15 mouse cellular contexts compared by ENCODE assay signal in genomic region chr10:68673102-68673872, GRCm38 (mm10). TPM values are rescaled to one million over a fixed set of nuclear protein-coding genes. Genes with fewer than 3 reads are reported as not detected.
DNase-seq lines count a peak whose midpoint lies in the region; ATAC-seq and TF ChIP-seq lines count a peak whose summit lies in the region.
"Had no signal": no experiment of that assay in that cellular context is flagged by ENCODE, and none has a peak within 500 bp of the region (broad histone marks: within the 10 kb centered on the region; RNA-seq: fewer than 3 reads in every experiment).

No protein-coding gene starts in this region.

- no peaks in the 10 kb centered on the region for H3K36me3 ChIP-seq in heart, embryonic 12.5 days
- H3K36me3 ChIP-seq in heart, adult 2 months (ENCODE audit: control insufficient read depth, insufficient read depth, low read length): no peaks in the 10 kb centered on the region
- H3K36me3 ChIP-seq in embryonic facial prominence, embryonic 11.5 days (replicated peaks; ENCODE audit: control insufficient read depth, insufficient read depth, low read depth, low read length): no peaks in the 10 kb centered on the region
- H3K36me3 ChIP-seq: kidney, embryonic 15.5 days; limb, embryonic 15.5 days had no signal

- peak overlapping the region; percentile 6; the same call in 1 of the 2 replicates for H3K27ac ChIP-seq in heart, embryonic 12.5 days (ENCODE audit: poor library complexity, severe bottlenecking)
- no peak overlapping the region for H3K27ac ChIP-seq in heart, adult 2 months
- H3K27ac ChIP-seq in embryonic facial prominence, embryonic 11.5 days (replicated peaks; ENCODE audit: low read depth, low read length): no peak overlapping the region
- no peak overlapping the region for H3K27ac ChIP-seq in left cerebral cortex, adult 2 months
- H3K27ac ChIP-seq: kidney, embryonic 15.5 days; limb, embryonic 15.5 days had no signal

- 59% methylated on average over 9 of the region's 9 CpGs for WGBS in heart, embryonic 12.5 days
- 52% methylated on average over 9 of the region's 9 CpGs for WGBS in heart, adult 2 months
- WGBS in embryonic facial prominence, embryonic 11.5 days: 60% methylated on average over 9 of the region's 9 CpGs

- H3K79me2 ChIP-seq in heart, adult 2 months (replicated peaks; ENCODE audit: control insufficient read depth, insufficient read depth, low read length): no peaks in the 10 kb centered on the region

- no peak for TF ChIP-seq POLR2A in heart, adult 2 months (IDR thresholded peaks at IDR 0.05; ENCODE audit: insufficient read depth, low read depth, low read length)

- H3K9me3 ChIP-seq in heart, embryonic 12.5 days (replicated peaks): no peaks in the 10 kb centered on the region
- H3K9me3 ChIP-seq in embryonic facial prominence, embryonic 11.5 days (replicated peaks; ENCODE audit: control insufficient read depth, low read length): no peaks in the 10 kb centered on the region
- H3K9me3 ChIP-seq: kidney, embryonic 15.5 days; limb, embryonic 15.5 days had no signal

- no peak overlapping the region for H3K4me3 ChIP-seq in heart, embryonic 12.5 days
- H3K4me3 ChIP-seq in heart, adult 2 months: no peak overlapping the region
- no peak overlapping the region for H3K4me3 ChIP-seq in embryonic facial prominence, embryonic 11.5 days (ENCODE audit: low read depth, low read length)
- no peak overlapping the region for H3K4me3 ChIP-seq in left cerebral cortex, adult 2 months
- H3K4me3 ChIP-seq: erythroblast, embryonic 14.5 days; kidney, embryonic 15.5 days; limb, embryonic 15.5 days; myocyte had no signal

- H3K4me2 ChIP-seq in heart, embryonic 12.5 days: no peak overlapping the region
- H3K4me2 ChIP-seq in embryonic facial prominence, embryonic 11.5 days (ENCODE audit: low read depth, low read length): no peak overlapping the region
- H3K4me2 ChIP-seq: kidney, embryonic 15.5 days; limb, embryonic 15.5 days had no signal

- intact Hi-C loops in heart, adult 2 months (cut with DNase I): no loop called here
- intact Hi-C loops in left cerebral cortex, adult 2 months (cut with DNase I): no loop called here

- no peaks in the 10 kb centered on the region for H3K27me3 ChIP-seq in heart, embryonic 12.5 days (replicated peaks)
- peaks cover 1% of the 10 kb centered on the region; the same call in 1 of the 2 replicates for H3K27me3 ChIP-seq in heart, adult 2 months (ENCODE audit: control insufficient read depth, insufficient read depth, low read length)
- no peaks in the 10 kb centered on the region for H3K27me3 ChIP-seq in embryonic facial prominence, embryonic 11.5 days (ENCODE audit: control insufficient read depth, insufficient read depth, low read length)
- H3K27me3 ChIP-seq: kidney, embryonic 15.5 days; limb, embryonic 15.5 days had no signal

- TF ChIP-seq EP300 in heart, adult 2 months (IDR thresholded peaks at IDR 0.05; ENCODE audit: insufficient read depth, low read depth, low read length): no peak

- H3K4me1 ChIP-seq in heart, embryonic 12.5 days (replicated peaks): peaks cover 11% of the 10 kb centered on the region
- no peaks in the 10 kb centered on the region; the same call in 1 of the 2 replicates for H3K4me1 ChIP-seq in heart, adult 2 months (ENCODE audit: control insufficient read depth, insufficient read depth, low read length)
- no peaks in the 10 kb centered on the region for H3K4me1 ChIP-seq in embryonic facial prominence, embryonic 11.5 days (ENCODE audit: control insufficient read depth, insufficient read depth, low read length)
- H3K4me1 ChIP-seq: kidney, embryonic 15.5 days; limb, embryonic 15.5 days had no signal

- TF ChIP-seq CTCF in heart, adult 2 months (IDR thresholded peaks at IDR 0.05): no peak
- no peak for TF ChIP-seq CTCF in left cerebral cortex, adult 2 months (IDR thresholded peaks at IDR 0.05)

- DNase-seq in heart, adult 2 months: no peak
- DNase-seq in CD4-positive helper T cell, adult 2 months (ENCODE audit: low read depth, low spot score): peak; percentile 93
- peak; percentile 68 for DNase-seq in embryonic facial prominence, embryonic 11.5 days (ENCODE audit: low spot score)
- peak; percentile 94 for DNase-seq in naive thymus-derived CD4-positive, alpha-beta T cell, adult 2 months (ENCODE audit: low read depth)
- no peak for DNase-seq in left cerebral cortex, adult 2 months (ENCODE audit: extremely low spot score in 1 of 2, low spot score in 2 of 2)
- DNase-seq in cerebellum, adult 11-12 months: no peak
- no peak for DNase-seq in layer of hippocampus, adult 9-10 months (ENCODE audit: low spot score)
- DNase-seq: cerebellum, postnatal 14 days; gastrocnemius, postnatal 14 days; heart, postnatal 4 days had no signal

- ATAC-seq in heart, embryonic 12.5 days (ENCODE audit: insufficient number of reproducible peaks, low FRiP score): no peak
- no peak for ATAC-seq in embryonic facial prominence, embryonic 11.5 days (replicated peaks; ENCODE audit: insufficient number of reproducible peaks, low FRiP score, low TSS enrichment, low read depth)

- H3K9ac ChIP-seq in heart, embryonic 12.5 days: no peak overlapping the region
- H3K9ac ChIP-seq in heart, adult 2 months (ENCODE audit: low read depth, low read length): no peak overlapping the region
- no peak overlapping the region for H3K9ac ChIP-seq in embryonic facial prominence, embryonic 11.5 days (replicated peaks; ENCODE audit: low read length)
- H3K9ac ChIP-seq: kidney, embryonic 15.5 days; limb, embryonic 15.5 days had no signal

RNA-seq across cellular contexts. Expression of gene Tmem26, which starts 50.2 kb away (rescaled TPM):
- 6.3 and 6.8 TPM in 2 replicates for polyA plus RNA-seq in heart, embryonic 12.5 days (2016; fragmentation: Nextera tagmentation; extraction: Ambion mirVana)
- total RNA-seq in heart, adult 2 months (2021): under 1 TPM; 0.37 to 0.39 TPM
- 0.20 and 0.23 TPM in 2 replicates for polyA plus RNA-seq in heart, adult 2 months (2012; rRNA removed)
- 28.6 and 30.7 TPM in 2 replicates for polyA plus RNA-seq in embryonic facial prominence, embryonic 11.5 days (2014; fragmentation: Nextera tagmentation; extraction: Ambion mirVana)
- under 1 TPM; 0.20 to 0.47 TPM for total RNA-seq in left cerebral cortex, adult 2 months (2021)
- polyA plus RNA-seq: erythroblast, embryonic 14.5 days; myocyte had no signal

Comparison
In these comparisons a context has a peak if more than half of its experiments do, and no peak if none do; other contexts are left out.
1. DNase-seq: peak in CD4-positive helper T cell, adult 2 months (single experiment), embryonic facial prominence, embryonic 11.5 days (single experiment) and naive thymus-derived CD4-positive, alpha-beta T cell, adult 2 months (single experiment); none in heart, adult 2 months (0 of 2), left cerebral cortex, adult 2 months (0 of 2), cerebellum, adult 11-12 months (single experiment) and layer of hippocampus, adult 9-10 months (single experiment).